Mouse (Mus musculus): ENCODE data around the gene Scube1.

- TF ChIP-seq CTCF (IDR thresholded peaks at IDR 0.05; ENCODE audit: borderline replicate concordance, insufficient read depth, low read depth, low read length) (no peak), POLR2A (IDR thresholded peaks at IDR 0.05; ENCODE audit: borderline replicate concordance, insufficient read depth, low read length) (no peak)
Measured at GRCm38 (mm10) chr15:83673621-83674020, 51.2 kb downstream of the Scube1 start.

Data from cerebellum, adult 2 months (tissue).